Mouse (Mus musculus) gastrocnemius, adult 2 months (tissue): ENCODE measurements around the gene Efhc1. TPM values are rescaled to one million over a fixed set of nuclear protein-coding genes. Genes with fewer than 3 reads are reported as not detected.

Experiments
- DNase-seq: peaks from one replicate; pipeline ENCODE4 v3.0.0; 2022
- H3K27ac ChIP-seq: fragments of 200-600 bp; 2 replicates; pipeline ENCODE4 v1.8.1; 2022; ENCODE audit warnings: mild to moderate bottlenecking
- H3K4me3 ChIP-seq: fragments of 200-600 bp; 2 replicates; pipeline ENCODE4 v1.8.1; 2022; ENCODE audit warnings: mild to moderate bottlenecking, moderate library complexity
- CTCF ChIP-seq: fragments of 200-600 bp; IDR thresholded peaks from 2 replicates; pipeline ENCODE4 v1.8.1; 2022; ENCODE audit warnings: antibody characterized with exemption, mild to moderate bottlenecking, moderate library complexity
- intact Hi-C: fragments of 180-260 bp; cut with DNase I; formaldehyde crosslinking; loops from one replicate; pipeline ENCODE4 v1.15.1; 2025
- total RNA-seq, 2 experiments: library from RNA; stranded (reverse); gene quantifications; 2 replicates each; pipeline ENCODE4 v1.2.3; 2021

Efhc1 gene
- total RNA-seq, 2 experiments from 2014 or later = 0.18 to 0.50 TPM

- intact Hi-C loops = no loop called here
- H3K27ac ChIP-seq = no peak overlapping the region
- TF ChIP-seq CTCF = no peak
These were observed 80.2 kb downstream of the Efhc1 start for GRCm38 (mm10) chr1:21031650-21032049.

GRCm38 (mm10) chr1:21033065-21033791 lies 81.8 kb downstream of the Efhc1 start:
- no peak for TF ChIP-seq CTCF
- Histone ChIP-seq H3K27ac (no peak overlapping the region), H3K4me3 (no peak overlapping the region)
- intact Hi-C loops = no loop called here
- no peak for DNase-seq

More at GRCm38 (mm10) chr1:21031650-21032049, 80.2 kb downstream of the Efhc1 start:
- no peak for DNase-seq
- H3K4me3 ChIP-seq = no peak overlapping the region

- H3K27ac ChIP-seq = no peak overlapping the region
- no peak overlapping the region for H3K4me3 ChIP-seq
- DNase-seq = no peak
- TF ChIP-seq CTCF = no peak
- intact Hi-C loops = no loop called here
These were observed 82.3 kb downstream of the Efhc1 start for GRCm38 (mm10) chr1:21033792-21034119.

GRCm38 (mm10) chr1:21035878-21036277 lies 84.5 kb downstream of the Efhc1 start:
- no peak for DNase-seq
- TF ChIP-seq CTCF = no peak
- intact Hi-C loops = no loop called here
- Histone ChIP-seq H3K27ac (no peak overlapping the region), H3K4me3 (no peak overlapping the region)

GRCm38 (mm10) chr1:21037881-21038601 lies 86.6 kb downstream of the Efhc1 start:
- DNase-seq = no peak
- H3K4me3 ChIP-seq = no peak overlapping the region
- peak overlapping the region; percentile 28; the same call in 1 of the 2 replicates for H3K27ac ChIP-seq
- no peak for TF ChIP-seq CTCF
- intact Hi-C loops = no loop called here

GRCm38 (mm10) chr1:21039564-21039963 lies 88.1 kb downstream of the Efhc1 start:
- H3K4me3 ChIP-seq = no peak overlapping the region
- no peak overlapping the region for H3K27ac ChIP-seq
- TF ChIP-seq CTCF = no peak
- no peak for DNase-seq
- intact Hi-C loops = no loop called here

GRCm38 (mm10) chr1:21040173-21040572 lies 88.7 kb downstream of the Efhc1 start:
- TF ChIP-seq CTCF = no peak
- intact Hi-C loops = no loop called here
- no peak for DNase-seq
- H3K4me3 ChIP-seq = no peak overlapping the region
- no peak overlapping the region for H3K27ac ChIP-seq

Other genes starting within 250 kb of the Efhc1 start
- gene Il17a, start 220.7 kb upstream of the Efhc1 start, total RNA-seq = not detected
- gene Il17f, start 161.0 kb upstream of the Efhc1 start, total RNA-seq = not detected
- 1 to 10 TPM; 2.6 to 3.0 TPM for gene Mcm3, start 131.3 kb upstream of the Efhc1 start, total RNA-seq
- under 1 TPM; 0.36 to 0.73 TPM for gene Paqr8, start 61.0 kb upstream of the Efhc1 start, total RNA-seq
- 1 to 10 TPM; 2.6 to 3.4 TPM for gene Tram2, start 127.6 kb downstream of the Efhc1 start, total RNA-seq